Mouse (Mus musculus) erythroblast, embryonic 14.5 days (primary cell): ENCODE results near the gene Srl. TPM values are rescaled to one million over a fixed set of nuclear protein-coding genes. Genes with fewer than 3 reads are reported as not detected.

Experiments
- H3K27me3 ChIP-seq: 2 replicates; pipeline ENCODE4 v1.6.1; 2012; ENCODE audit warnings: inconsistent platforms; ENCODE audit not compliant: control insufficient read depth
- H3K36me3 ChIP-seq: 2 replicates; pipeline ENCODE4 v1.6.1; 2012; ENCODE audit warnings: mild to moderate bottlenecking, inconsistent platforms; ENCODE audit not compliant: control insufficient read depth
- H3K4me1 ChIP-seq: 2 replicates; pipeline ENCODE4 v1.6.1; 2012; ENCODE audit warnings: inconsistent platforms; ENCODE audit not compliant: control insufficient read depth
- H3K4me3 ChIP-seq: replicated peaks from 2 replicates; pipeline ENCODE3; 2012; ENCODE audit warnings: moderate library complexity, mild to moderate bottlenecking, inconsistent platforms
- H3K9me3 ChIP-seq: 2 replicates; pipeline ENCODE4 v1.6.1; 2012; ENCODE audit warnings: low read length, inconsistent platforms, mixed read lengths; ENCODE audit not compliant: control insufficient read depth
- GATA1 ChIP-seq: IDR thresholded peaks from 2 replicates; pipeline ENCODE4 v1.6.1; 2012; ENCODE audit warnings: low read length, inconsistent platforms, mixed read lengths
- TAL1 ChIP-seq: IDR thresholded peaks from 3 replicates; pipeline ENCODE4 v1.6.1; 2012; ENCODE audit warnings: low read length, inconsistent platforms, mixed read lengths
- polyA plus RNA-seq: library from polyadenylated mRNA; stranded (reverse); fragments of >175 nt; gene quantifications from 2 replicates; pipeline ENCODE4 v1.2.3, GENCODE M21; 2012

The Srl gene
- polyA plus RNA-seq, 1 experiment = not detected

- Histone ChIP-seq H3K4me1 (peaks cover 5% of the 10 kb centered on the region), H3K36me3 (no peaks in the 10 kb centered on the region), H3K27me3 (peaks cover 2% of the 10 kb centered on the region; the same call in 1 of the 2 replicates), H3K4me3 (no peak overlapping the region), H3K9me3 (no peaks in the 10 kb centered on the region)
- TF ChIP-seq TAL1 = no peak
- TF ChIP-seq GATA1 = no peak
These were observed 77.0 kb downstream of the Srl start for GRCm38 (mm10) chr16:4464529-4465089.

DNA sequence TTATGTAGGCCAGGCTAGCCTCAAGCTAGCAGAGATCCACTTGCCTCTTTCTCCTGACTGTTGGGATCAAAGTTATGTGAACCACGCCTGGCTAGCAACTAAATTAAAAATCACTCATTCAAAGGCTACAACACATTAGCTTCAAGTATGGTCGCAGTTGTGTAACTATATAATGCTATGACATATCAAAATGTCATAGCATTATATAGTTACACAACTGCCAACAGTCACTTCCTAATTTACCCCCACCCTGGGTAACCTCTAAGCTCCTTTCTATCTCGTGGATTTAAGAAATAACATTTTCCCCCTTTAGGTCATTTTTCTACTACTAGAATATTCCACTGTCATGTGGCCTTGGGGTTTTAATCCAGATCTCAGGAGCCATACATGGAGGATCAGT is 83.7 kb downstream of the Srl start:
- no peaks in the 10 kb centered on the region for H3K36me3 ChIP-seq
- H3K9me3 ChIP-seq = no peaks in the 10 kb centered on the region
- no peak for TF ChIP-seq TAL1
- TF ChIP-seq GATA1 = no peak
- H3K4me1 ChIP-seq = no peaks in the 10 kb centered on the region
- no peak overlapping the region for H3K4me3 ChIP-seq
- H3K27me3 ChIP-seq = peaks cover 4% of the 10 kb centered on the region; the same call in 1 of the 2 replicates

DNA sequence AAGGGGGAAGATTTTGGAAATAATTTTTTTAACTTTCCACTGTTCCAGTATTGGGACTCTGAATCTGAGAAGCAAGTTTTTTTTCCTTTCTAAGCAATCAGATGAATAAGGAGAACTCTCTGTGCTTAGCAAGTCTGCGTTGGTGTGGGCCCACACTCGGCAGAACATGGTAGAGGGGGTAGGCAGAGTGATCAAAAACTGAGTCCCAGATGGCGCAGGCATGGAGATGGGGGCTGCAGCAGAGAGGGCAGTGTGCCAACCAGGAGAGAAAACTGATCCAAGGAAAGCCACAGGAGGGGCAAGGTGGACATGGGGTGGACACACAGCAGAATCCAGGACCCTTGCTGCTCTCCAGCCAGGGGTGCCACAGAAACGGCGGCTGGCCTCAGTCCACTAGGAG is 85.2 kb downstream of the Srl start:
- Histone ChIP-seq H3K27me3 (peaks cover 2% of the 10 kb centered on the region; the same call in 1 of the 2 replicates), H3K4me1 (no peaks in the 10 kb centered on the region), H3K36me3 (no peaks in the 10 kb centered on the region), H3K4me3 (no peak overlapping the region), H3K9me3 (no peaks in the 10 kb centered on the region)
- TF ChIP-seq GATA1 (no peak), TAL1 (no peak)

DNA sequence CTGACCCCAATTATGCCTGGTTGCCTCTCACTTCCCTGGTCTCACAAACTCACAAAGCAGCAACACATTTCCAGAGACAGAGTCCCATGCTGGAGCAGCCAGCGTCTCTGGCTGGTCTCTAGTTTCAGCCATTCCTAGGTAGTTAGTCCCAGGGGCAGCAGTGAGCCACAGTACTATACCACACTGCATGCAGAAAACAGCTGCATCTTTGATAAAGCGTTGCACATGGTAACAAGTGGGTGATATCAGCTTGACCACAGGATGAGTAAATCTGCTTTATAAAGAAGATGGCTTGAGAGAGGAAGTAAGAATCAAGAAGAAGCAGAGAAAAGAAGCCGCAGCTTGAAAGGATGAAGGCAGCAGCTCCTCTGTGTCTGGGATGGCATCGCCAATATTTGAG is 85.9 kb downstream of the Srl start:
- H3K9me3 ChIP-seq = no peaks in the 10 kb centered on the region
- no peaks in the 10 kb centered on the region for H3K4me1 ChIP-seq
- no peak overlapping the region for H3K4me3 ChIP-seq
- H3K36me3 ChIP-seq = no peaks in the 10 kb centered on the region
- TF ChIP-seq GATA1 = no peak
- TF ChIP-seq TAL1 = no peak
- peaks cover 2% of the 10 kb centered on the region; the same call in 1 of the 2 replicates for H3K27me3 ChIP-seq

DNA sequence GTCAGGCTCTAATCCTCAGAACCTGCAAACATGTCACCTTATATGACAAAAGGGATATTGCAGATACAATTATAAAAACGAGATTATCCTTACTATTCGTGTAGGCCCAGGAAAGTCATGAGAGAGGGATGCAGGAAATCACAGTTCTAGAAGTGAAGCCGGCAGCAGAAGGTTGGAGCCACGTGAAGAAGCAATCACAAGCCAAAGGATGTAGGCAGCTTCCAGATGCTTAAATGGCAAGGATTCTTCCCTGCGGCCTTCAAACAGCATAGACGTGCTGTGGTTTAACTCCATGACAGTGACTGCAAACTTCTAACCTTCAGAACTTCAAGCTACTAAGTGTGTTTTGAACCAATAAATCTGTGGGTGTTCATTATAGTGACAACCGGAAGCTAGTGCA is 87.1 kb downstream of the Srl start:
- Histone ChIP-seq H3K4me1 (no peaks in the 10 kb centered on the region), H3K9me3 (no peaks in the 10 kb centered on the region), H3K4me3 (no peak overlapping the region), H3K36me3 (no peaks in the 10 kb centered on the region), H3K27me3 (peaks cover 2% of the 10 kb centered on the region; the same call in 1 of the 2 replicates)
- TF ChIP-seq GATA1 (no peak), TAL1 (no peak)

GRCm38 (mm10) chr16:4449418-4449817 is 92.2 kb downstream of the Srl start:
- Histone ChIP-seq H3K36me3 (no peaks in the 10 kb centered on the region), H3K27me3 (no peaks in the 10 kb centered on the region), H3K9me3 (no peaks in the 10 kb centered on the region)

GRCm38 (mm10) chr16:4448235-4448634 is 93.4 kb downstream of the Srl start:
- no peak for TF ChIP-seq TAL1
- Histone ChIP-seq H3K4me1 (no peaks in the 10 kb centered on the region), H3K36me3 (no peaks in the 10 kb centered on the region), H3K9me3 (no peaks in the 10 kb centered on the region), H3K27me3 (no peaks in the 10 kb centered on the region), H3K4me3 (no peak overlapping the region)

More at GRCm38 (mm10) chr16:4449418-4449817, 92.2 kb downstream of the Srl start:
- Histone ChIP-seq H3K4me1 (no peaks in the 10 kb centered on the region), H3K4me3 (no peak overlapping the region)
- TF ChIP-seq TAL1 (no peak), GATA1 (no peak)

DNA sequence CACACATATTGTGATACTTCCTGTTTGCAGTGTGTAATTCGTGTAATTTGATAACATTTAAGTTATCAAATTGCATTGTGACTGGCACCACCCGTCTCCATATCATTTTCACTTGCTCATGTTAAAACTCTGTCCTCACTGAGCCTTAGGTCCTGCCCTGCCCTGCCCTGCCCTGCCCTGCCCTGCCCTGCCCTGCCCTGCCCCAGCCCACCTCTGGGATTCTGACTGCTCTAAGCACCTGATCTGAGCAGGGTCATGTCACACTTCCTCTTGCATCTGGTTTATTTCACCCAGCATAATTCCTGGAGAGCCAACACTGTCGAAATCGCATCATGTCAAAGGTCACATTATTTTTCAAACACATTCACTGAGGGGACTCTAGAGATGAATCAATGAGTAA is 95.2 kb downstream of the Srl start:
- Histone ChIP-seq H3K4me3 (no peak overlapping the region), H3K4me1 (no peaks in the 10 kb centered on the region), H3K27me3 (no peaks in the 10 kb centered on the region), H3K36me3 (no peaks in the 10 kb centered on the region), H3K9me3 (no peaks in the 10 kb centered on the region)
- TF ChIP-seq GATA1 = no peak
- no peak for TF ChIP-seq TAL1

DNA sequence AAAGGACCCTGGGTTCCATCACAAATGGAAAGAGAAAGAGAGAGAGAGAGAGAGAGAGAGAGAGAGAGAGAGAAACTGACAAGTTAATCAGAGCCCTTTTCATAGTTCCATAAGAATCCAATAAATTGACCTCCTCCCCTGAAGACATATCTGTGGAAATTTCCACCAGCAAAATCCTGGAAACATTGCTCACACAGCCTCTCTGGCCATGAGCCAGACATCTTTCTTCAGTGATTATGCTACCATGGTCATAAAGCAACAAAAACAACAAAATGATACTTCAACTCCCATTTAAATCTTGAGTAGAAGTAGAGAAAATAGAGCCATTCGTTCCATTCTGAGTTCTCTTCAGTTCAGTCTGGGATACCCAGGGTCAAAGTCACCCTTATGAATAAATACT is 97.2 kb downstream of the Srl start:
- H3K4me3 ChIP-seq = no peak overlapping the region
- H3K27me3 ChIP-seq = no peaks in the 10 kb centered on the region
- no peak for TF ChIP-seq GATA1
- no peak for TF ChIP-seq TAL1
- H3K36me3 ChIP-seq = no peaks in the 10 kb centered on the region
- no peaks in the 10 kb centered on the region for H3K9me3 ChIP-seq
- H3K4me1 ChIP-seq = no peaks in the 10 kb centered on the region

DNA sequence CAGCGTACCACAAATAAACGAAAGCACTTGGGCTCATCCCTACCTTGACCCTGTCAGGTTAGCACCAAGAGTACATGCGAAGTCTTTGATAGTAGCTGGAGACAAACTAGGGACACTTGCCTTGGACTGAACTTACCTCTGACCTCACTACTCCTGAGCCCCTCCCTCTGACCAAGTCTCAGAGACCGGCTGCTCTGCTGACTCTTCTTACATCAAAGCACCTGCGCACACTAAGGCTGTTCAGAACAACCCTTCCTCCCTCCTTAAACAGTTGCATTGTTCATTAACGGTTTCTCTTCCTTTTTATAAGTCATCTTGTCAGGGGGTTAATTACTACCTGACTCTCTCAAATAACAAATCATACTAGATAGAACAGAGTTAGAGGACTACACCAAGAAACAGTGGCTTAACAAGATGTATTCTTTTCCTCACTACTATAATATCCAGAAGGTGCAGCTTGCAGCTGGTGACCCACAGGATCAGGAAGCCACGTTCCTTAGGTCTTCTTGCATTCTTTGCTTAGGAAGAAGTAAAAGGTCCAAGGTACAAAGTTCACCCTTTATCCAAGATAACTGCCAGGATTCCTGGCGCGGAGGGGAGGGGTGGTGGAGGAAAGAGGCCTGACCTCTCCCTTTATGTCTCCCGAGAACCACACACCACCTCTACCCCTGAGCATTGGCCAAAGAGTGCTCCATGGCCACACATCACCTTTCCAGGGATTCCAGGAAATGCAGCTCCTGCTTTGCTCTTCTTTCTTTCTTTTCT is 102.1 kb downstream of the Srl start:
- no peaks in the 10 kb centered on the region for H3K36me3 ChIP-seq
- H3K27me3 ChIP-seq = no peaks in the 10 kb centered on the region
- no peak overlapping the region for H3K4me3 ChIP-seq
- H3K4me1 ChIP-seq = no peaks in the 10 kb centered on the region
- TF ChIP-seq TAL1 (no peak), GATA1 (no peak)
- no peaks in the 10 kb centered on the region for H3K9me3 ChIP-seq
